Mouse (Mus musculus): ENCODE results near the gene Itln1. TPM values are rescaled to one million over a fixed set of nuclear protein-coding genes. Genes with fewer than 3 reads are reported as not detected.

The Itln1 gene
- total and polyA plus RNA-seq, 2 experiments from 2014 or later: not detected

- no peaks in the 10 kb centered on the region for H3K9me3 ChIP-seq (ENCODE audit: low read length)
- no peak overlapping the region for H3K27ac ChIP-seq
- H3K9ac ChIP-seq (replicated peaks; ENCODE audit: low read length): no peak overlapping the region
- no peaks in the 10 kb centered on the region for H3K4me1 ChIP-seq (ENCODE audit: insufficient read depth, low read length)
- H3K36me3 ChIP-seq (ENCODE audit: insufficient read depth, low read length): no peaks in the 10 kb centered on the region
- 94% methylated on average over 5 of the region's 5 CpGs for WGBS
- DNase-seq (ENCODE audit: low spot score) (no peak), ATAC-seq (no peak)
- no peak overlapping the region for H3K4me2 ChIP-seq (ENCODE audit: low read depth, low read length)
- TF ChIP-seq CTCF (IDR thresholded peaks at IDR 0.05; ENCODE audit: low read depth): no peak
- H3K27me3 ChIP-seq (ENCODE audit: insufficient read depth, low read length): no peaks in the 10 kb centered on the region
- H3K4me3 ChIP-seq (ENCODE audit: low read length): no peak overlapping the region
Measured at GRCm38 (mm10) chr1:171470896-171471295, 64.2 kb downstream of the Itln1 start.

DNA sequence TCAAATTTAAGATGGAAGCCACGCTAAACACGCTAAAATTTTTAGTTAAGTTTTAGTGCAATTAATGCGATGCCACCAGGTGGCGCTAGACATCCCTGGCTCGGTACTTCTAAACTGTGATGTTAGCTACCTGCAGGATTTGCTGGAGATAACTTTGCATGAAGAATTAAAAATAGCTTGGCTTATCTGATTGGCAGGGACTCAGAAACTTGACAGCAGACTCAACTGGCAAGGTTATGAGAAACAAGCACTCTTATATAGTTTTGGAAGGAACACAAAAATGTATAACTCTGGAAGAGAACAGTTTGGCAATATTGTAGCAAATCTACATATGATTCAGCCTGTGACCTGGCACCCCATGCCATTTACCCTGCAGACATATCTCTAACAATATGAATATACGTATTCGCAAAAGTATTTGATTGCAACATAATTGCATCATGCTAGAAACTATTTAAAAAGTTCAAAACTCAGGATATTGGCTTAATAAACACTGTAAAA lies 64.7 kb downstream of the Itln1 start:
- 30% methylated on average over 7 of the region's 7 CpGs for WGBS
- Histone ChIP-seq H3K27ac (no peak overlapping the region), H3K27me3 (ENCODE audit: insufficient read depth, low read length) (no peaks in the 10 kb centered on the region), H3K4me2 (ENCODE audit: low read depth, low read length) (no peak overlapping the region), H3K4me3 (ENCODE audit: low read length) (no peak overlapping the region), H3K36me3 (ENCODE audit: insufficient read depth, low read length) (no peaks in the 10 kb centered on the region), H3K9me3 (ENCODE audit: low read length) (no peaks in the 10 kb centered on the region), H3K9ac (replicated peaks; ENCODE audit: low read length) (no peak overlapping the region), H3K4me1 (ENCODE audit: insufficient read depth, low read length) (no peaks in the 10 kb centered on the region)
- DNase-seq (ENCODE audit: low spot score) (peak; percentile 78), ATAC-seq (no peak)
- TF ChIP-seq CTCF (IDR thresholded peaks at IDR 0.05; ENCODE audit: low read depth): peak; percentile 87

GRCm38 (mm10) chr1:171469678-171470077 lies 65.4 kb downstream of the Itln1 start:
- Histone ChIP-seq H3K9me3 (ENCODE audit: low read length) (no peaks in the 10 kb centered on the region), H3K36me3 (ENCODE audit: insufficient read depth, low read length) (no peaks in the 10 kb centered on the region), H3K4me2 (ENCODE audit: low read depth, low read length) (no peak overlapping the region), H3K4me1 (ENCODE audit: insufficient read depth, low read length) (no peaks in the 10 kb centered on the region), H3K27me3 (ENCODE audit: insufficient read depth, low read length) (no peaks in the 10 kb centered on the region), H3K9ac (replicated peaks; ENCODE audit: low read length) (no peak overlapping the region), H3K27ac (no peak overlapping the region), H3K4me3 (ENCODE audit: low read length) (no peak overlapping the region)
- 95% methylated on average over 3 of the region's 3 CpGs for WGBS
- no peak for TF ChIP-seq CTCF (IDR thresholded peaks at IDR 0.05; ENCODE audit: low read depth)
- ATAC-seq (no peak), DNase-seq (ENCODE audit: low spot score) (no peak)

Other genes with a start within 250 kb of the Itln1 start
- 48.6 and 58.7 TPM in 2 replicates for gene Usp21, start 247.3 kb downstream of the Itln1 start, total RNA-seq (2014; rRNA removed)
- gene Usp21, start 247.3 kb downstream of the Itln1 start, polyA plus RNA-seq (2015; fragmentation: Nextera tagmentation; extraction: Ambion mirVana): 71.7 and 73.3 TPM in 2 replicates
- gene Ufc1, start 240.3 kb downstream of the Itln1 start, total RNA-seq (2014; rRNA removed): 88.3 and 90.1 TPM in 2 replicates
- gene Ufc1, start 240.3 kb downstream of the Itln1 start, polyA plus RNA-seq (2015; fragmentation: Nextera tagmentation; extraction: Ambion mirVana): 142 and 146 TPM in 2 replicates
- gene Dedd, start 206.1 kb downstream of the Itln1 start, total RNA-seq (2014; rRNA removed): 28.7 and 30.2 TPM in 2 replicates
- gene Dedd, start 206.1 kb downstream of the Itln1 start, polyA plus RNA-seq (2015; fragmentation: Nextera tagmentation; extraction: Ambion mirVana): 38.4 and 39.9 TPM in 2 replicates
- 49.0 and 51.8 TPM in 2 replicates for gene Nit1, start 189.6 kb downstream of the Itln1 start, total RNA-seq (2014; rRNA removed)
- 44.7 and 45.9 TPM in 2 replicates for gene Nit1, start 189.6 kb downstream of the Itln1 start, polyA plus RNA-seq (2015; fragmentation: Nextera tagmentation; extraction: Ambion mirVana)
- gene Pfdn2, start 189.6 kb downstream of the Itln1 start, total RNA-seq (2014; rRNA removed): 11.9 and 13.1 TPM in 2 replicates
- 136 and 140 TPM in 2 replicates for gene Pfdn2, start 189.6 kb downstream of the Itln1 start, polyA plus RNA-seq (2015; fragmentation: Nextera tagmentation; extraction: Ambion mirVana)
- 4.3 and 5.1 TPM in 2 replicates for gene Klhdc9, start 174.5 kb downstream of the Itln1 start, total RNA-seq (2014; rRNA removed)
- 5.3 and 7.8 TPM in 2 replicates for gene Klhdc9, start 174.5 kb downstream of the Itln1 start, polyA plus RNA-seq (2015; fragmentation: Nextera tagmentation; extraction: Ambion mirVana)
- gene Nectin4, start 165.2 kb downstream of the Itln1 start, total RNA-seq (2014; rRNA removed): 2.8 and 5.0 TPM in 2 replicates
- 3.8 and 4.9 TPM in 2 replicates for gene Nectin4, start 165.2 kb downstream of the Itln1 start, polyA plus RNA-seq (2015; fragmentation: Nextera tagmentation; extraction: Ambion mirVana)
- gene Arhgap30, start 146.3 kb downstream of the Itln1 start, total RNA-seq (2014; rRNA removed): 0.52 and 1.3 TPM in 2 replicates
- 0.77 and 0.84 TPM in 2 replicates for gene Arhgap30, start 146.3 kb downstream of the Itln1 start, polyA plus RNA-seq (2015; fragmentation: Nextera tagmentation; extraction: Ambion mirVana)
- gene Usf1, start 124.0 kb downstream of the Itln1 start, total RNA-seq (2014; rRNA removed): 133 and 148 TPM in 2 replicates
- 132 and 141 TPM in 2 replicates for gene Usf1, start 124.0 kb downstream of the Itln1 start, polyA plus RNA-seq (2015; fragmentation: Nextera tagmentation; extraction: Ambion mirVana)
- 1.5 TPM in 1 of 2 replicates, not detected in the other for gene Tstd1, start 116.4 kb downstream of the Itln1 start, total RNA-seq (2014; rRNA removed)
- 2.3 and 2.7 TPM in 2 replicates for gene Tstd1, start 116.4 kb downstream of the Itln1 start, polyA plus RNA-seq (2015; fragmentation: Nextera tagmentation; extraction: Ambion mirVana)
- 5.7 and 8.2 TPM in 2 replicates for gene F11r, start 97.8 kb downstream of the Itln1 start, total RNA-seq (2014; rRNA removed)
- gene F11r, start 97.8 kb downstream of the Itln1 start, polyA plus RNA-seq (2015; fragmentation: Nextera tagmentation; extraction: Ambion mirVana): 14.2 and 14.4 TPM in 2 replicates
- 10.1 and 10.4 TPM in 2 replicates for gene Alyref2, start 31.8 kb downstream of the Itln1 start, total RNA-seq (2014; rRNA removed)
- 20.5 and 20.6 TPM in 2 replicates for gene Alyref2, start 31.8 kb downstream of the Itln1 start, polyA plus RNA-seq (2015; fragmentation: Nextera tagmentation; extraction: Ambion mirVana)
- 0.05 TPM in 1 of 2 replicates, not detected in the other for gene Cd244a, start 23.9 kb upstream of the Itln1 start, total RNA-seq (2014; rRNA removed)
- not detected in 2 replicates for gene Cd244a, start 23.9 kb upstream of the Itln1 start, polyA plus RNA-seq (2015; fragmentation: Nextera tagmentation; extraction: Ambion mirVana)
- 0.63 TPM in 1 of 2 replicates, not detected in the other for gene Ly9, start 72.1 kb upstream of the Itln1 start, total RNA-seq (2014; rRNA removed)
- 0.14 TPM in 1 of 2 replicates, not detected in the other for gene Ly9, start 72.1 kb upstream of the Itln1 start, polyA plus RNA-seq (2015; fragmentation: Nextera tagmentation; extraction: Ambion mirVana)
- not detected in 2 replicates for gene Slamf7, start 117.7 kb upstream of the Itln1 start, total RNA-seq (2014; rRNA removed)
- not detected in 2 replicates for gene Slamf7, start 117.7 kb upstream of the Itln1 start, polyA plus RNA-seq (2015; fragmentation: Nextera tagmentation; extraction: Ambion mirVana)
- 0.54 and 2.1 TPM in 2 replicates for gene Cd48, start 146.7 kb upstream of the Itln1 start, total RNA-seq (2014; rRNA removed)
- 0.95 and 1.5 TPM in 2 replicates for gene Cd48, start 146.7 kb upstream of the Itln1 start, polyA plus RNA-seq (2015; fragmentation: Nextera tagmentation; extraction: Ambion mirVana)
- 0.16 TPM in 1 of 2 replicates, not detected in the other for gene Slamf1, start 231.8 kb upstream of the Itln1 start, total RNA-seq (2014; rRNA removed)
- 0.09 and 0.10 TPM in 2 replicates for gene Slamf1, start 231.8 kb upstream of the Itln1 start, polyA plus RNA-seq (2015; fragmentation: Nextera tagmentation; extraction: Ambion mirVana)

All from hindbrain, postnatal 0 days (tissue).